Mouse (Mus musculus): Measurements from ENCODE around the gene Olfr319.
"Not testable (repeated sequence)": the region's sequence is repeated elsewhere in the genome, so short reads cannot be mapped to it uniquely, and the experiment has no call there.

Gene Olfr319

DNA sequence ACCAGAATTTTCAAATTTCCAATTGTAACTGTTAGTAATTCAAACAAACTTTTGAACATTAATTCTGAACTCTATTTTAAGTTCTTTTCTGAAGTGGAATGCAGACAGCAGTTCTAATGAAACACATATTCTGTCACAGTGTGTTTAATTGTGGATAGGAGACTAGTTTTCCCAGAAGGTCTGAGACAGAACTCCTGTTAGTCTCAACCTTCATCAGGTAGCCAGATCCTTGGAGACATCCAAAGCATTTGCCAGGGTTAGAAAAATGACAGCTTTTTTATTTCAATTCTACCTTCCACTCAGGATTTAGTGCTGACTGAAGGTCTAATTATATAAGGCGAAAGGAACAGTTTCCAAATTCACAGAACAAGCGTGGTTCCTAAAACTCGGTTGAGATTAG lies at the start of gene Olfr319:
TSS of gene Olfr319 (plus strand) at position 301 of the 400 bp plus-strand sequence.
- DNase-seq = no peak

DNA sequence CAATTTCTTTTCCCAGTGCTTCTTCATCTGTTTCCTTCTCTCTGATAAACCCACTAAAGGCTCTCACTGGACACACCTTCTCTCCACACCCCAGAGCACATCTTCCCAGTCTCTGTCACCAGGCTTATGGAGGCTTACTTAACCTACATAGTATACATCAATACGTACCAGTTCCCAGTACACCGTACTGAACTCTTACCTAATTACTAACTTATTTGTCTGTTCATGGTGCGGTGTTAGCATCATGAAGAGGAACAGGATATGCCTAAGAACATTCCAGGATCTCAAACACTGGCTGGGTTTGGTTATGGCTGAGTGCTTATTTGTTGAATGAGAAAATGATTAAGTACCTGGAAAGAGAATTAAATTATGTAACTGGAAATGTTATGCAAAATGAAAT lies 43.8 kb upstream of the Olfr319 start:
- no peak for DNase-seq

DNA sequence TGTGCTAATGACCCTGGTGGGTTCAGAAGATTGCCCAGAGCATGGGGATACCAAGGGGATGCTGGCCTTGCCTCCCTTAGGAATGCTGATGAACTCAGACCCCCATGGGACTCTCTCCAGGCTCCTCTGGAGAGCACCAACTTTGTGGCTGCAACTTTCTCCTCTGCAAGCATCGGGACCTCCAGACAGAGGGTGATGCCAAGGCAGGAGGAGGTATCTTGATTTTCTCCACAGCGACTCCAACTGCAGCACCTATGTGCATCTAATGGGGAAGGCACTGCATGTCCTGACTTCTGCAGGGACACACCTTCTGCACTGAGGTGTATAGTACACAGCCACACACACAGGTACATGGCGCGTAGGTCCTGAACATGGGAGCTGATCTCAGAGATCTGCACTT lies 40.4 kb upstream of the Olfr319 start, which contains the start of gene Olfr322:
TSS of gene Olfr322 (plus strand) at position 187 of the 400 bp plus-strand sequence.
- no peak for DNase-seq

DNA sequence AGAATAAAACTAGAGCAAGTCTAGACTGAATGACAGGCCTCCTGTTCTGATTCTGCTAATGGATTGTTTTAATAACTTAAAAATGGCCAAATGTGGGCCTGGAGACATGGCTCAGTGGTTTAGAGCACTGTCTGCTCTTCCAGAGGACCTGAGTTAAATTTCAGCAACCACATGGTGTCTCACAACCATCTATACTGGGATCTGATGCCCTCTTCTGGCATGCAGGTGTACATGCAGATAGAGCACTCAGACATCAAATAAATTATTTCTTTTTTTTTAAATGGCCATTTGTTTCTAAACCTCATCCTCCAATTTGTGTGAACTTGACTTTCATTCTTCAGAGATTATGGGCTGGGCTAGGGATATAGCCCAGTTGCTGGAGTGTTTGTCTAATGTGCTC lies 29.7 kb upstream of the Olfr319 start:
- DNase-seq = no peak

DNA sequence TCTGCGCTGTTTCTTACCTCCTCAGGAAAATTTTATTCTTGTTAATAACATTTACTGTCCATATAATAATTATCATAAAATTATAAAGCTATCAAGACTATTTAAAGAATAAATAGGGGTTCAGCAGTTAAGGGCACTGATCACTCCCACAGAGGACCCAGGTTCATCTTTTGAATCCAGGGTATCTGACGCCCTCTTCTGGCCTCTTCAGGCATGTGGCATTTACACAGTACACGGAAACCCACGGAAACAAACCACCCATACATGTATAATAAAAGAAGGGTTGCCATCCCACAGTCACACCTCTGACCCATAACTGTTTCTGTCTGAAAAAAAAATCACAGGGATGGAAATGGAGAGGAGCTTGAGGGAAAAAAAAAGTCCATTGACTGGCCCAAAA lies 27.1 kb upstream of the Olfr319 start:
- DNase-seq = no peak

DNA sequence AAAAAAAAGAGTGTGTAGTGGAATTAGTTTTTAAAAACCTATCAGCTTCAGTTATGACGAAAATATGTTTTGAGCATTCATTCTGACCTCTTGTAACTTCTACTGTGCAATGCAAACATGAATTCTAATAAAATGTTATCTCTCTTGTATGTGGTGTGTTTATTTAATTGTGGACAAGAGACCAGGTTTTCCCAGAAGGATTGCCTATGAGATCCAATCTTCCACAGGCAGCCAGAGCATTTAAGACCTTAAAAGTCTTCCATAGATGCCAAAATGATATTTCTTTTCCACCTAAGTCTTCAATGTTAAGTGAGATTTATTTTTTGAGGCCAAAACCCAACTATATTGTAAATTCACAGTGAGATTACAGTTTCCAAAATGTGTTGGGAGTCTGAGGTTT lies 18.2 kb upstream of the Olfr319 start, which contains the start of gene Olfr320:
TSS of gene Olfr320 (plus strand) at position 301 of the 400 bp plus-strand sequence.
- DNase-seq = no peak

DNA sequence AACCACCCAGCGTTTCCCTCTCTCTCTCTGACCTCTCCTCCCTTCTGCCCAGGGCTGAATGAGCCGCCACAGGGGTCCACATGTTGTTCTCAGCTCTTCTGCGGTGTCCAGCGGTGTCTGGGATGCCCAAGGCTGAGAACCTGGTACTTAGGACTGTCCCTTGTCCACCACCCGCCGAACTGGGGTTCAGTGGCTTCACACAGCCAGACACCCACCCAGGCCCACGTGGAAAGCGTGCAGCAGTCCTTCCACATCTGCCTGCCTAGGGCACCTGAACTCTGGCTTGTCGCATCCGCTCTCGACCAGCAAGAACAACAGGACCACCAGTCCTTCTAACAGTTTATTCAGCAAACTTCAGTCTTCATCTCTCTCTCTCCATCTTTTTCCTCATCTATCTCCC lies 10.1 kb downstream of the Olfr319 start:
- DNase-seq = no peak

DNA sequence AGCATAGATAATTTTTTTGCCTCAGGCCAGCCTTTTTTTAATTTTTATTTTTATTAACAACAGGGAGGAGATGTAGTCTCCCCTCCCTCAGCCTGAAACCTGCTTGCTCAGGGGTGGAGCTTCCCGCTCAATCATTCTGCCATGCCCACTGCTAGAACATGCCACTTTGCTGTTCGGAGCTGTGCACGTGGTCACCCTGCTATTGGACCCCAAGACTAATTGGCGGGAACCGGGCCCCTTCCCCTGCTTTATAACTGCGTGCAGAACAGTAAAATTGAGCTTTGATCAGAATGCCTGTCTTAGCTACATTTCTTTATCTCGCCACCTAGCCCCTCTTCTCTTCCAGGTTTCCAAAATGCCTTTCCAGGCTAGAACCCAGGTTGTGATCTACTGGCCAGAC lies 18.8 kb downstream of the Olfr319 start:
- DNase-seq = not testable (repeated sequence)

DNA sequence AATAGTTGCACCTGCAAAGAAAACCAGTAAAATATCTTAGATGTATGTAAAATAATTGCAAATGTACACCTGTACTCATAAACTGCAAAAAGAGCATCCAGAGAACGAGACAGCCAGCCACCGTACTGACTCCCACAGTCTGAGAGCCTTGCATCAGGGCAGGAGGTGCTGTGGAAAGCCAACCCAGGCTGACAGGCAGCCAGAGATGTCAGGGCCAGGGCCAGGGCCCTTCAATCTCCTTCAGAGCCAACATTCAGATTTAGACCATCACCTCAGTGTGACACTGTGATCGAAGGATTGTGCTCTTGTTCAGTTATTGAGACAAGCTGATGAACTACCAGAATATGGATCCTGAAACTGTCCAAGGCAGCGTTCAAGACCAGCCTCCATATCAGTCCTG lies 20.7 kb downstream of the Olfr319 start:
- no peak for DNase-seq

DNA sequence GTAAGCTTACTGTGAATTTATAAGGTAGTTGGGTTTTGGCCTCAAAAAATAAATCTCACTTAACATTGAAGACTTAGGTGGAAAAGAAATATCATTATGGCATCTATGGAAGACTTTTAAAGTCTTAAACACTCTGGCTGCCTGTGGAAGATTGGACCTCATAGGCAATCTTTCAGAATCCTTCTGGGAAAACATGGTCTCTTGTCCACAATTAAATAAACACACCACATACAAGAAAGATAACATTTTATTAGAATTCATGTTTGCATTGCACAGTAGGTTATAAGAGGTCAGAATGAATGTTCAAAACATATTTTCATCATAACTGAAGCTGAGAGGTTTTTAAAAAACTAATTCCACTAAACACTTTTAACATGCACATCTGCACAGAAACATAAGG lies 25.0 kb downstream of the Olfr319 start, which contains the start of gene Olfr318:
TSS of gene Olfr318 (minus strand) at position 101 of the 400 bp plus-strand sequence.
- no peak for DNase-seq

DNA sequence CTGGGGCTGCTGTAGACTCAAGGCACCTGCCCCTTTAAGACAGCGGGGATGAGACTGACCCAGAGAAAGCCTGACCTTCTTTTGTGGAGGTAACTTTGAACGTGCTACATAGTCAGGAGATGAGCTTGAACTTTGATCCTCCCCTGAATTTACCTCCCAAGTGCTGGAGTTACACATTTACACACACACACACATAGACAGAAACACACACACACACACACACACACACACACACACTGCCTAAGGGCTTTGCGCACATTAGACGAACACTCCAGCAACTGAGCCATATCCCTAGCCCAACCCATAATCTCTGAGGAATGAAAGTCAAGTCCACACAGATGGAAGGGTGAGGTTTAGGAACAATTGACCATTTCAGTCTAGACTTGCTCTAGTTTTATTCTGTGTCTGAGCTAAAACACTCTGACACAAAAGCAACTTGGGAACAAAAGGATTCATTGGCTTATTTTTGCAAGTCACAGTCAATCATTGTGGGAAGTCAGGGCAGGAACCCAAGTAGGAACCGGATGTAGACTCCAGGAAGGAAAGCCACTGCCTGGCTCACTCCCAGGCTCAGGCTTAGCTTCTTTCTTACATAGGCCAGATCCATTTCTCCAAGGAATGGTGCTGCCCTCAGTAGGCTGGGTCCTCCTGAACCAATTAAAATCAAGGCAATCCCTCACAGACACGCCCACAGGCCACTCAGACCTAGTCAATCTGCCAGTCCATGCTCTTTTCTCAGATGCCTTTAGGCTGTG lies 29.1 kb downstream of the Olfr319 start:
- not testable (repeated sequence) for DNase-seq

DNA sequence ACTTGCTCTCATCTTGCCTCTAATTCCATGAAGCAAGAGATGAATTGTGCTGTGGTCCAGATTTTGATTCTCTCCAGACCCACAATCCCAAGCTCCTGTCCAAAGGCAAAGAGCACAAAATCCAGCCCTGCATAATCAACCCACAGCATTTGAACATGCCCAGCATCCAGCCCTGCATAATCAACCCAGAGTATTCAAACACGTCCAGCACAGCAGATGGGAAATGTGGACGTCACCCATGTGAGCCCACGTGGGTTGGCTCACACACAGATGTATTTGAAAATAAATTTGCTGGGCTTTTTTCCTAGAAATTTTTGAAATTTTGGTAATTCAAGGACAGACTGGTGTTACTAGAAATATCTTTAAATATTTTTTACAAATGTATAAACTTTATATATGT lies 34.4 kb downstream of the Olfr319 start:
- peak; percentile 46 for DNase-seq

DNA sequence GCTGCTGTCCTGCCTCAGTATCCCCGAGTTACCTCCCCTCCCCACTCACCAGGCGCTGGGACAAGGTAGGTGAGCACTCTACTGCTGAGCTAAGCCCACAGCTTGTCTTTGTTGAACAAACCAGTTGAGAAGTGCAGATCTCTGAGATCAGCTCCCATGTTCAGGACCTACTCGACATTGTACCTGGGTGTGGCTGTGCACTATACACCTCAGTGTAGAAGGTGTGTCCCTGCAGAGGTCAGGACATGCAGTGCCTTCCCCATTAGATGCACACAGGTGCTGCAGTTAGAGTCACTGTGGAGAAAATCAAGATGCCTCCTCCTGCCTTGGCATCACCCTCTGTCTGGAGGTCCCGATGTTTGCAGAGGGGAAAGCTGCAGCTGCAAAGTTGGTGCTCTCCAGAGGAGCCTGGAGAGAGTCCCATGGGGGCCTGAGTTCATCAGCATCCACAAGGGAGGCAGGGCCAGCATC lies 39.9 kb downstream of the Olfr319 start, which contains the start of gene Olfr317:
TSS of gene Olfr317 (minus strand) at position 421 of the 471 bp plus-strand sequence.
- no peak for DNase-seq

DNA sequence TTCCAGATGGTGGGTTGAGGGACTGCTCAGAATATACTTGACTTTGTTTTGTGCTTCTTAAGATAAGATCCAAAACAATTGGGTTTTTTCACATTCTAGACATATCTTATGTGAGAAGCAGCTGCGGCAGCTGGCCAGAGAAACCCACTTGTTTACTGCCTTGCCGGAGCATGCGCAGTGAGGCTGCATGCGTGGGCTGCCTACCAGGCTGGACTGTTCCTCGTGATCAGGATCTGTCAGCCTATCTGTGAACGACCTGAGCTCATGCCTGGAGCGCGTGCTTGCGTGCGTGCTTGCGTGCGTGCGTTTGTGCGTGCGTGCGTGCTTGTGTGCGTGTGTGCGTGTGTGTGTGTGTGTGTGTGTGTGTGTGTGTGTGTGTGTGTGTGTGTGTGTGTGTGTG lies 52.1 kb downstream of the Olfr319 start:
- peak; percentile 47 for DNase-seq

DNA sequence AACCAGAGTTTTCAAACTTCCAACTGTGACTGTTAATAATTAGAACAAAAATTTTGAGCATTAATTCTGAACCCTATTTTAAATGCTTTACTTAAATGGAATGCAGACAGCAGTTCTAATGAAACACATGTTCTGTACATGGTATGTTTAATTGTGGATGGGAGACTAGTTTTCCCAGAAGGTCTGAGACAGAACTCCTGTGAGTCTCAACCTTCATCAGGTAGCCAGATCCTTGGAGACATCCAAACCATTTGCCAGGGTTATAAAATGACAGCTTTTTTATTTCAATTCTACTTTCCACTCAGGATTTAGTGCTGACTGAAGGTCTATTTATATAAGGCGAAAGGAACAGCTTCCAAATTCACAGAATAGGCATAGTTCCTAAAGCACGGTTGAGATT lies 53.5 kb downstream of the Olfr319 start, which contains the start of gene Olfr316:
TSS of gene Olfr316 (plus strand) at position 301 of the 400 bp plus-strand sequence.
- DNase-seq = no peak
